Mouse (Mus musculus): Measurements from ENCODE around the gene Tubb4b. TPM values are rescaled to one million over a fixed set of nuclear protein-coding genes. Genes with fewer than 3 reads are reported as not detected.
"Not testable (repeated sequence)": the region's sequence is repeated elsewhere in the genome, so short reads cannot be mapped to it uniquely, and the experiment has no call there.

Tubb4b gene
- polyA plus RNA-seq, 1 experiment from 2014 or later: 298 TPM

GRCm38 (mm10) chr2:25264286-25264660 lies 39.8 kb upstream of the Tubb4b start:
- no peaks in the 10 kb centered on the region for H3K27me3 ChIP-seq
- ATAC-seq (no peak), DNase-seq (ENCODE audit: low read depth, low spot score) (no peak)
- no peak for TF ChIP-seq CTCF (IDR thresholded peaks at IDR 0.05)
- CTCF ChIA-PET: interaction anchor here (1.7 kb wide), 1 partner anchor 37 kb away, joined by 5 read pairs; no protein-coding TSS in a partner anchor
- POLR2A ChIA-PET: interaction anchor here (1.7 to 4.3 kb wide), 2 partner anchors 8 kb away, joined by 8 to 34 read pairs; partner anchors contain the start of genes Anapc2, Ssna1 and Tmem203
- in situ Hi-C loops (cut with MboI; ENCODE audit: low pct_unique_long_range_greater_than_20kb): no loop called here

- in situ Hi-C loops (cut with MboI; ENCODE audit: low pct_unique_long_range_greater_than_20kb): no loop called here
- CTCF ChIA-PET: no interaction called here
- no peaks in the 10 kb centered on the region for H3K27me3 ChIP-seq
- TF ChIP-seq CTCF (IDR thresholded peaks at IDR 0.05): no peak
- ATAC-seq: no peak
- DNase-seq (ENCODE audit: low read depth, low spot score): no peak
- POLR2A ChIA-PET: interaction anchor here (4.3 kb wide), 1 partner anchor 8 kb away, joined by 34 read pairs; the partner anchor contains the start of genes Anapc2 and Ssna1
Measured at GRCm38 (mm10) chr2:25263623-25264285, 39.3 kb upstream of the Tubb4b start.

GRCm38 (mm10) chr2:25262795-25263622 lies 38.5 kb upstream of the Tubb4b start:
- no peaks in the 10 kb centered on the region for H3K27me3 ChIP-seq
- ChIA-PET CTCF (no interaction called here), POLR2A (interaction anchor here (1.7 to 4.3 kb wide), 2 partner anchors 9 to 19 kb away, joined by 3 to 34 read pairs; partner anchors contain the start of genes Anapc2 and Ssna1)
- ATAC-seq (peak; percentile 15), DNase-seq (ENCODE audit: low read depth, low spot score) (no peak)
- TF ChIP-seq CTCF (IDR thresholded peaks at IDR 0.05): no peak
- in situ Hi-C loops (cut with MboI; ENCODE audit: low pct_unique_long_range_greater_than_20kb): no loop called here

- DNase-seq (ENCODE audit: low read depth, low spot score) (peak; percentile 83), ATAC-seq (peak; percentile 96)
- ChIA-PET POLR2A (interaction anchor here (1.7 to 4.3 kb wide), 2 partner anchors 10 to 20 kb away, joined by 3 to 34 read pairs; partner anchors contain the start of genes Anapc2 and Ssna1), CTCF (no interaction called here)
- in situ Hi-C loops (cut with MboI; ENCODE audit: low pct_unique_long_range_greater_than_20kb): no loop called here
- no peaks in the 10 kb centered on the region for H3K27me3 ChIP-seq
- no peak for TF ChIP-seq CTCF (IDR thresholded peaks at IDR 0.05)
Measured at GRCm38 (mm10) chr2:25262291-25262767, 37.8 kb upstream of the Tubb4b start, which contains the start of gene Tprn. Gene Tprn (plus strand): TSS chr2:25262618.

GRCm38 (mm10) chr2:25261870-25262269 lies 37.4 kb upstream of the Tubb4b start:
- DNase-seq (ENCODE audit: low read depth, low spot score): no peak
- no peak for ATAC-seq
- CTCF ChIA-PET: no interaction called here
- H3K27me3 ChIP-seq: no peaks in the 10 kb centered on the region
- POLR2A ChIA-PET: interaction anchor here (1.7 to 4.3 kb wide), 2 partner anchors 10 to 20 kb away, joined by 3 to 34 read pairs; partner anchors contain the start of genes Anapc2 and Ssna1
- TF ChIP-seq CTCF (IDR thresholded peaks at IDR 0.05): no peak
- in situ Hi-C loops (cut with MboI; ENCODE audit: low pct_unique_long_range_greater_than_20kb): no loop called here

- CTCF ChIA-PET: interaction anchor here (0.9 to 1.5 kb wide), 4 partner anchors 13 to 31 kb away, joined by 3 to 6 read pairs (median 4); partner anchors contain the start of genes Anapc2 and Ssna1
- POLR2A ChIA-PET: no interaction called here
- in situ Hi-C loops (cut with MboI; ENCODE audit: low pct_unique_long_range_greater_than_20kb): no loop called here
Measured at GRCm38 (mm10) chr2:25258887-25259286, 34.4 kb upstream of the Tubb4b start.

GRCm38 (mm10) chr2:25257250-25257649 lies 32.7 kb upstream of the Tubb4b start:
- H3K27me3 ChIP-seq; in situ Hi-C loops (cut with MboI; ENCODE audit: low pct_unique_long_range_greater_than_20kb); ATAC-seq; DNase-seq (ENCODE audit: low read depth, low spot score): not testable (repeated sequence)
- ChIA-PET POLR2A (interaction anchor here (1.2 to 4.5 kb wide), 3 partner anchors 10 to 31 kb away, joined by 3 to 20 read pairs (median 8); partner anchors contain the start of genes Anapc2 and Ssna1), CTCF (interaction anchor here (7.1 kb wide), 1 partner anchor 29 kb away, joined by 34 read pairs; no protein-coding TSS in a partner anchor)

More at GRCm38 (mm10) chr2:25258887-25259286, 34.4 kb upstream of the Tubb4b start:
- TF ChIP-seq CTCF (IDR thresholded peaks at IDR 0.05): no peak
- ATAC-seq (no peak), DNase-seq (ENCODE audit: low read depth, low spot score) (no peak)
- no peaks in the 10 kb centered on the region for H3K27me3 ChIP-seq

- ATAC-seq; DNase-seq (ENCODE audit: low read depth, low spot score); H3K27me3 ChIP-seq; in situ Hi-C loops (cut with MboI; ENCODE audit: low pct_unique_long_range_greater_than_20kb): not testable (repeated sequence)
- ChIA-PET POLR2A (interaction anchor here (1.2 to 4.5 kb wide), 5 partner anchors 8 to 156 kb away, joined by 3 to 20 read pairs (median 8); partner anchors contain the start of genes Anapc2 and Ssna1), CTCF (interaction anchor here (1.0 to 7.1 kb wide), 4 partner anchors 11 to 28 kb away, joined by 3 to 34 read pairs (median 4); partner anchors contain the start of genes Anapc2 and Ssna1)
Measured at GRCm38 (mm10) chr2:25256443-25257109, 32.1 kb upstream of the Tubb4b start.

- ATAC-seq (peak; percentile 72), DNase-seq (ENCODE audit: low read depth, low spot score) (no peak)
- ChIA-PET POLR2A (interaction anchor here (1.9 to 4.5 kb wide), 3 partner anchors 10 to 15 kb away, joined by 8 to 20 read pairs (median 8); partner anchors contain the start of genes Anapc2 and Ssna1), CTCF (interaction anchor here (1.0 to 7.1 kb wide), 4 partner anchors 12 to 27 kb away, joined by 3 to 34 read pairs (median 4); partner anchors contain the start of genes Anapc2 and Ssna1)
- in situ Hi-C loops (cut with MboI; ENCODE audit: low pct_unique_long_range_greater_than_20kb): no loop called here
- H3K27me3 ChIP-seq: no peaks in the 10 kb centered on the region
- TF ChIP-seq CTCF (IDR thresholded peaks at IDR 0.05): no peak
Measured at GRCm38 (mm10) chr2:25255284-25255779, 30.8 kb upstream of the Tubb4b start, which contains the start of gene Tmem203. Gene Tmem203 (plus strand): TSS chr2:25255439.
